Mouse (Mus musculus): ENCODE measurements at regions not wholly inside any gene's neighbourhood (a gene's known extent, or its start where the extent isn't known, plus 50 kb on each side); places are given as distances from the start of the nearest gene placed in this dataset.
"Not testable (repeated sequence)": the region's sequence is repeated elsewhere in the genome, so short reads cannot be mapped to it uniquely, and the experiment has no call there.

- TF ChIP-seq CTCF (IDR thresholded peaks at IDR 0.05; ENCODE audit: borderline replicate concordance, insufficient read depth, low read length) (no peak), POLR2A (IDR thresholded peaks at IDR 0.05; ENCODE audit: low read depth, low read length) (no peak)
- Histone ChIP-seq H3K27ac (ENCODE audit: insufficient read depth, low read length) (no peak overlapping the region), H3K4me3 (ENCODE audit: insufficient read depth, low read length) (no peak overlapping the region), H3K4me1 (ENCODE audit: control insufficient read depth, insufficient read depth, low read length) (no peaks in the 10 kb centered on the region)
Measured at GRCm38 (mm10) chr3:129412961-129413246, 80.4 kb upstream of the Enpep start.

GRCm38 (mm10) chr3:129415656-129416055 lies 83.1 kb upstream of the Enpep start:
- no peak overlapping the region for H3K4me3 ChIP-seq (ENCODE audit: insufficient read depth, low read length)
- no peaks in the 10 kb centered on the region for H3K4me1 ChIP-seq (ENCODE audit: control insufficient read depth, insufficient read depth, low read length)
- TF ChIP-seq POLR2A (IDR thresholded peaks at IDR 0.05; ENCODE audit: low read depth, low read length): no peak
- no peak for TF ChIP-seq CTCF (IDR thresholded peaks at IDR 0.05; ENCODE audit: borderline replicate concordance, insufficient read depth, low read length)
- no peak overlapping the region for H3K27ac ChIP-seq (ENCODE audit: insufficient read depth, low read length)

GRCm38 (mm10) chr3:129416337-129416736 lies 83.8 kb upstream of the Enpep start:
- no peak overlapping the region for H3K27ac ChIP-seq (ENCODE audit: insufficient read depth, low read length)
- H3K4me1 ChIP-seq (ENCODE audit: control insufficient read depth, insufficient read depth, low read length): no peaks in the 10 kb centered on the region
- TF ChIP-seq POLR2A (IDR thresholded peaks at IDR 0.05; ENCODE audit: low read depth, low read length) (no peak), CTCF (IDR thresholded peaks at IDR 0.05; ENCODE audit: borderline replicate concordance, insufficient read depth, low read length) (no peak)
- H3K4me3 ChIP-seq (ENCODE audit: insufficient read depth, low read length): no peak overlapping the region

GRCm38 (mm10) chr3:129421620-129422239 lies 89.2 kb upstream of the Enpep start:
- H3K27ac ChIP-seq (ENCODE audit: insufficient read depth, low read length); H3K4me1 ChIP-seq (ENCODE audit: control insufficient read depth, insufficient read depth, low read length); H3K4me3 ChIP-seq (ENCODE audit: insufficient read depth, low read length): not testable (repeated sequence)
- peak; percentile 71 for TF ChIP-seq CTCF (IDR thresholded peaks at IDR 0.05; ENCODE audit: borderline replicate concordance, insufficient read depth, low read length)

GRCm38 (mm10) chr3:129428750-129429149 lies 96.2 kb upstream of the Enpep start:
- Histone ChIP-seq H3K4me3 (ENCODE audit: insufficient read depth, low read length) (no peak overlapping the region), H3K27ac (ENCODE audit: insufficient read depth, low read length) (no peak overlapping the region), H3K4me1 (ENCODE audit: control insufficient read depth, insufficient read depth, low read length) (no peaks in the 10 kb centered on the region)
- TF ChIP-seq POLR2A (IDR thresholded peaks at IDR 0.05; ENCODE audit: low read depth, low read length) (no peak), CTCF (IDR thresholded peaks at IDR 0.05; ENCODE audit: borderline replicate concordance, insufficient read depth, low read length) (no peak)

GRCm38 (mm10) chr3:129429161-129430111 lies 96.9 kb upstream of the Enpep start:
- Histone ChIP-seq H3K27ac (ENCODE audit: insufficient read depth, low read length) (no peak overlapping the region), H3K4me1 (ENCODE audit: control insufficient read depth, insufficient read depth, low read length) (no peaks in the 10 kb centered on the region), H3K4me3 (ENCODE audit: insufficient read depth, low read length) (no peak overlapping the region)
- TF ChIP-seq CTCF (IDR thresholded peaks at IDR 0.05; ENCODE audit: borderline replicate concordance, insufficient read depth, low read length): no peak

- Histone ChIP-seq H3K4me1 (ENCODE audit: control insufficient read depth, insufficient read depth, low read length) (no peaks in the 10 kb centered on the region), H3K27ac (ENCODE audit: insufficient read depth, low read length) (no peak overlapping the region), H3K4me3 (ENCODE audit: insufficient read depth, low read length) (no peak overlapping the region)
- TF ChIP-seq CTCF (IDR thresholded peaks at IDR 0.05; ENCODE audit: borderline replicate concordance, insufficient read depth, low read length): no peak
- TF ChIP-seq POLR2A (IDR thresholded peaks at IDR 0.05; ENCODE audit: low read depth, low read length): no peak
Measured at GRCm38 (mm10) chr3:129434056-129434455, 98.1 kb upstream of the Elovl6 start.

GRCm38 (mm10) chr3:129437687-129438086 lies 94.5 kb upstream of the Elovl6 start:
- TF ChIP-seq POLR2A (IDR thresholded peaks at IDR 0.05; ENCODE audit: low read depth, low read length) (no peak), CTCF (IDR thresholded peaks at IDR 0.05; ENCODE audit: borderline replicate concordance, insufficient read depth, low read length) (no peak)
- no peak overlapping the region for H3K27ac ChIP-seq (ENCODE audit: insufficient read depth, low read length)
- no peaks in the 10 kb centered on the region for H3K4me1 ChIP-seq (ENCODE audit: control insufficient read depth, insufficient read depth, low read length)
- H3K4me3 ChIP-seq (ENCODE audit: insufficient read depth, low read length): no peak overlapping the region

- Histone ChIP-seq H3K4me3 (ENCODE audit: insufficient read depth, low read length) (no peak overlapping the region), H3K4me1 (ENCODE audit: control insufficient read depth, insufficient read depth, low read length) (no peaks in the 10 kb centered on the region; the same call in 1 of the 2 replicates), H3K27ac (ENCODE audit: insufficient read depth, low read length) (no peak overlapping the region)
- TF ChIP-seq CTCF (IDR thresholded peaks at IDR 0.05; ENCODE audit: borderline replicate concordance, insufficient read depth, low read length) (no peak), POLR2A (IDR thresholded peaks at IDR 0.05; ENCODE audit: low read depth, low read length) (no peak)
Measured at GRCm38 (mm10) chr3:129442756-129443155, 89.4 kb upstream of the Elovl6 start.

- TF ChIP-seq POLR2A (IDR thresholded peaks at IDR 0.05; ENCODE audit: low read depth, low read length) (no peak), CTCF (IDR thresholded peaks at IDR 0.05; ENCODE audit: borderline replicate concordance, insufficient read depth, low read length) (no peak)
- Histone ChIP-seq H3K4me3 (ENCODE audit: insufficient read depth, low read length) (no peak overlapping the region), H3K27ac (ENCODE audit: insufficient read depth, low read length) (no peak overlapping the region), H3K4me1 (ENCODE audit: control insufficient read depth, insufficient read depth, low read length) (no peaks in the 10 kb centered on the region; the same call in 1 of the 2 replicates)
Measured at GRCm38 (mm10) chr3:129444221-129444620, 87.9 kb upstream of the Elovl6 start.
